Mouse (Mus musculus) intestine, embryonic 14.5 days (tissue): ENCODE measurements at regions not wholly inside any gene's neighbourhood (a gene's known extent, or its start where the extent isn't known, plus 50 kb on each side); places are given as distances from the start of the nearest gene placed in this dataset.

ENCODE experiments used
- ATAC-seq: fragments of 200-750 bp; cut with Nextera tagmentation; replicated peaks from 2 replicates; pipeline ENCODE4 v1.8.0; 2017; ENCODE audit warnings: low read depth, moderate number of reproducible peaks, moderate TSS enrichment, moderate library complexity; ENCODE audit not compliant: low FRiP score, low TSS enrichment
- DNase-seq: peaks from one replicate; pipeline ENCODE4 v3.0.0-alpha.2; 2018; ENCODE audit warnings: low spot score
- H3K27ac ChIP-seq: fragments of 300-500 bp; sonication (generic); 2 replicates; pipeline ENCODE4 v1.5.1; 2014; ENCODE audit warnings: low read depth, mild to moderate bottlenecking, control low read depth
- H3K27me3 ChIP-seq: fragments of 300-500 bp; sonication (generic); replicated peaks from 2 replicates; pipeline ENCODE4 v1.6.1; 2014; ENCODE audit warnings: low read length, control low read depth; ENCODE audit not compliant: control insufficient read depth, insufficient read depth
- H3K36me3 ChIP-seq: fragments of 300-500 bp; sonication (generic); 2 replicates; pipeline ENCODE4 v1.6.1; 2014; ENCODE audit warnings: low read length, control low read depth; ENCODE audit not compliant: control insufficient read depth, insufficient read depth
- H3K4me1 ChIP-seq: fragments of 300-500 bp; sonication (generic); replicated peaks from 2 replicates; pipeline ENCODE4 v1.6.1; 2014; ENCODE audit warnings: low read length, control low read depth, mixed read lengths; ENCODE audit not compliant: control insufficient read depth, insufficient read depth
- H3K4me2 ChIP-seq: fragments of 300-500 bp; sonication (generic); 2 replicates; pipeline ENCODE4 v1.6.1; 2014; ENCODE audit warnings: low read length
- H3K4me3 ChIP-seq: fragments of 300-500 bp; sonication (generic); 2 replicates; pipeline ENCODE4 v1.5.1; 2014; ENCODE audit warnings: low read depth, low read length, control low read depth, mixed read lengths
- H3K9ac ChIP-seq: fragments of 300-500 bp; sonication (generic); 2 replicates; pipeline ENCODE4 v1.6.1; 2014; ENCODE audit warnings: mild to moderate bottlenecking, low read length
- H3K9me3 ChIP-seq: fragments of 300-500 bp; sonication (generic); 2 replicates; pipeline ENCODE4 v1.6.1; 2016; ENCODE audit warnings: low read length, control low read depth; ENCODE audit not compliant: control insufficient read depth
- WGBS: fragments of 180-500 bp; shearing (Covaris S2); extraction: QIAGEN DNeasy Blood & Tissue Kit; methylation state at CpG from one replicate; pipeline ENCODE4 v1.1.7; 2014; 5-methylcytosine and 5-hydroxymethylcytosine counted together

GRCm38 (mm10) chr2:129883417-129883816, 83.1 kb downstream of the Stk35 start:
- Histone ChIP-seq H3K27me3 (no peaks in the 10 kb centered on the region), H3K9me3 (no peaks in the 10 kb centered on the region), H3K9ac (no peak overlapping the region), H3K36me3 (no peaks in the 10 kb centered on the region), H3K4me3 (no peak overlapping the region), H3K4me1 (no peaks in the 10 kb centered on the region), H3K27ac (no peak overlapping the region), H3K4me2 (no peak overlapping the region)
- ATAC-seq (no peak), DNase-seq (no peak)
- WGBS, result 51% methylated on average over 6 of the region's 6 CpGs

DNA sequence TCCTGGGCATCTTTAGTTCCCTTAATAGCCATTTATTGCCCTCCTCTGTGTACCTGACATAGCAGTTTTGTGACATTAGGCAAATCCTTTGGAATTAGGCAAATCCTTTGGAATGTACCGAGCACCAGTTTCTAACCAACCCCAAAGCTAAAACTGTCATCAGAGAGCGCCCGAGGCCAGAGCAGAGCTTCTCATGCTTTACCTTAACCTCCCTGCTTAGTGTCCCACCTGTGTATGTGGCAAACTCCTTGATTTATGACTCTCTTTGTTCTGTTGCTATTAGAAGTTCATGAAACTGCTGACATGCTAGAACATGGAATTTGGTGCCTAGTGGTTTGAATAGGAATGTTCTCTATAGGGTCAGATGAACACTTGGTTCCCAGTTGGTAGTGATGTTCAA, 84.0 kb downstream of the Stk35 start:
- WGBS, result 47% methylated on average over 3 of the region's 3 CpGs
- DNase-seq (no peak), ATAC-seq (no peak)
- H3K36me3 ChIP-seq, result no peaks in the 10 kb centered on the region
- H3K4me2 ChIP-seq, result no peak overlapping the region
- no peak overlapping the region for H3K27ac ChIP-seq
- no peaks in the 10 kb centered on the region for H3K9me3 ChIP-seq
- no peaks in the 10 kb centered on the region for H3K4me1 ChIP-seq
- H3K9ac ChIP-seq, result no peak overlapping the region
- no peak overlapping the region for H3K4me3 ChIP-seq
- H3K27me3 ChIP-seq, result no peaks in the 10 kb centered on the region

DNA sequence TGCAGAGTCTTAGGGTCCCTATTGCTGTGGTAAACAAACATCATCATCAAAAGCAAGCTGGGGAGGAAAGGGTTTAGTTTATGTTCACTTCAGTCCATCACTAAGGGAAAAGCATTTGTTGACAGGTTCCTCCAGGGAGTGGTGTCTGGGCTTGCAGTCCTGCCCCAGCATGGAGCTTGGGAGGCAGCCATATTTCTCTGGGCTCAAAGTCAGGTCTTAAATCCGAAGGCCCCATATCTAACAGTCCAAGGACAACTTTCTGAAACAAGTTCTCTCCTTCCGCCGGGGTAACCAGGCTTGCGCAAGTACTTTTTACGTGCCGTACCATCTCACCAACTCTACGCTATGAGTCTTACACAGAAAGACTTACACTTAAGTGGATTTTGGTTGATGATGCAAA, 85.2 kb downstream of the Stk35 start:
- ATAC-seq (no peak), DNase-seq (no peak)
- no peak overlapping the region for H3K4me3 ChIP-seq
- no peaks in the 10 kb centered on the region for H3K36me3 ChIP-seq
- H3K27ac ChIP-seq, result no peak overlapping the region
- H3K4me2 ChIP-seq, result no peak overlapping the region
- no peaks in the 10 kb centered on the region for H3K9me3 ChIP-seq
- WGBS, result 91% methylated on average over 7 of the region's 7 CpGs
- H3K27me3 ChIP-seq, result no peaks in the 10 kb centered on the region
- no peaks in the 10 kb centered on the region for H3K4me1 ChIP-seq
- no peak overlapping the region for H3K9ac ChIP-seq

DNA sequence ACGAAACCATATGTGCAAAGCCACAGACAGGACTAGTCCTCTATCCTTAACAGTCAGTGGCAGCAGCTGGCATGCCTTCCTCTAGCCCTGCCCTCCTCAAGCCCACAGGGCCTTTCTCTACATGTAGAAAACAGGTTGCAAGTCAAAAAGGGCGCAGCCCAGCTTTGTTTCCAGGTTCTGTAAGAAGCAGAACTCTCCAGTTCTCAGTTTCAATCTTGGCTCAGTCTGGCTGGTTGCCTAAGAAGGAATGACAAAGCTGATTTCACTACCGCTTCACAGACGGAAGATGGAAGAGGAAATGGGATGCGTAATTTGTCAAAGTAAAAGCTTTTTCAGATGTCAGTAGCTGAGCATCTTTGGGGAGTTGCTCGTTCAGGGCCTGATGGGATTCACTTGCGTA, 92.9 kb downstream of the Stk35 start:
- WGBS, result 64% methylated on average over 7 of the region's 7 CpGs
- no peaks in the 10 kb centered on the region for H3K27me3 ChIP-seq
- no peak overlapping the region for H3K4me2 ChIP-seq
- no peak overlapping the region for H3K27ac ChIP-seq
- H3K36me3 ChIP-seq, result no peaks in the 10 kb centered on the region
- no peak overlapping the region for H3K9ac ChIP-seq
- ATAC-seq (no peak), DNase-seq (no peak)
- no peaks in the 10 kb centered on the region for H3K9me3 ChIP-seq
- H3K4me3 ChIP-seq, result no peak overlapping the region
- no peaks in the 10 kb centered on the region for H3K4me1 ChIP-seq

- Histone ChIP-seq H3K4me1 (no peaks in the 10 kb centered on the region), H3K27ac (no peak overlapping the region), H3K36me3 (no peaks in the 10 kb centered on the region), H3K9me3 (no peaks in the 10 kb centered on the region), H3K9ac (no peak overlapping the region), H3K27me3 (no peaks in the 10 kb centered on the region), H3K4me3 (no peak overlapping the region), H3K4me2 (no peak overlapping the region)
- WGBS, result 85% methylated on average over 5 of the region's 5 CpGs
- ATAC-seq (no peak), DNase-seq (no peak)
Observed at GRCm38 (mm10) chr2:129893832-129894231, 93.5 kb downstream of the Stk35 start.

DNA sequence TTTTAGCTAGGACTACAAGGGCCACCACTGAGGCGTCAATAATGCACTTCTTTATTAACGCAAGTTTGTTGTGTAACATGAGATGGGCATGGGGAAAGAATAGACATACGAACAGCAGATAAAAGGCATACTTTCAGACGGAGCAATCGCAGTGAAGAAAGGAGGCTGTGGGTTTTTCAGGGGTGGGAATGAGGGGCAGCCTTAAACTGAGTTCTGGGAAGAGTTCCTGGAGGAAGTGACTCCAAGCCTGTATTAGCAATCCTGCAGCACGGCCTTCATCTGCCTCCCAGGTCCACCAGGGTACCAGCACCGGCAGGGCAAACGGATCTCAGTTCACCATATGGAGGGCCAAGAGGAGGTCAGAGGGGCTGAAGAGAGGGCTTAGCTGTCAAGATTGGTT, 94.6 kb downstream of the Stk35 start:
- no peak overlapping the region for H3K27ac ChIP-seq
- H3K27me3 ChIP-seq, result no peaks in the 10 kb centered on the region
- H3K4me3 ChIP-seq, result no peak overlapping the region
- no peaks in the 10 kb centered on the region for H3K9me3 ChIP-seq
- DNase-seq (no peak), ATAC-seq (no peak)
- no peaks in the 10 kb centered on the region for H3K4me1 ChIP-seq
- H3K36me3 ChIP-seq, result no peaks in the 10 kb centered on the region
- no peak overlapping the region for H3K4me2 ChIP-seq
- no peak overlapping the region for H3K9ac ChIP-seq
- WGBS, result 85% methylated on average over 8 of the region's 8 CpGs

DNA sequence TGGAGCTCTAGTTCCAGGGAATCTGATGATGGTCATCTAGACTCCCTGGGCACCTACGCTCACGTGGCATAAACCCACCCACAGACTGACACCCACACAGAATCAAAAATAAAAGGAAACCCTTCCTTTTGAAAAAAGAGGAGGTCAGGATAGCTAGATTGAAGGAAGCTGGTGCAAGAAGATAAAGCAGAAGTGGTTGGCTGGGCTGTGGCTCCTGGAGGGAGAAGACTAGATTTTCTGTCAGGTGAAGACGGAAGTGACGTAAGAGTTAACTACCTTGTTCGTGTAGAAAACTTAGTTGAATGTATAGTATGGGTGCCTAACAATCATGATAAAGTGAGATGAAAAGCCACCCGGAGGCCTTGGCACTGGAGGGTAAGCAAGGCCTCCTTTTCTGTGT, 95.1 kb downstream of the Stk35 start:
- ATAC-seq, result no peak
- WGBS, result 90% methylated on average over 6 of the region's 6 CpGs

DNA sequence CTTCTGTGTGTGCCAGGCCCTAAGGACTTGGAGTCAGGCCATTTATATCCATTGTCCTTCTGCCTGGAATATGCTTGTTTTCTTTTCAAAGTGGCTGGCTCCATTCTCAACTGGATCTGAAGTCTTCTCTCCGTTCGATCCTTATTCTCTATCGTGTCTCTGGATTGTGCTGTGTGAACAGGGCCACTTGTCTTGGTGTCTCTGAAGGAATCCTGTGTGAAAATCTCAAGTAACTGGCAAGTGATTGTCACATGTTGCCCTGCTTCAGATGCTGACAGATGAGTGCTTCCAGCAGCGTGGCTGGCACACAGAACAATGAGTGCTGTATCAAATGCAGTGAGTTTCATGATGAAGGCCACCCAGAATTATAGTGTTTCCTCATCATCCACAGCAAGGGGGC, 96.4 kb downstream of the Stk35 start:
- no peaks in the 10 kb centered on the region for H3K4me1 ChIP-seq
- no peak for ATAC-seq
- no peak overlapping the region for H3K4me2 ChIP-seq
- no peaks in the 10 kb centered on the region for H3K27me3 ChIP-seq
- no peaks in the 10 kb centered on the region for H3K9me3 ChIP-seq
- no peak overlapping the region for H3K27ac ChIP-seq
- H3K9ac ChIP-seq, result no peak overlapping the region
- no peaks in the 10 kb centered on the region for H3K36me3 ChIP-seq
- WGBS, result 88% methylated on average over 4 of the region's 4 CpGs
- H3K4me3 ChIP-seq, result no peak overlapping the region
- no peak for DNase-seq

More for the DNA sequence above, 95.1 kb downstream of the Stk35 start:
- no peaks in the 10 kb centered on the region for H3K4me1 ChIP-seq
- no peak for DNase-seq
- no peak overlapping the region for H3K9ac ChIP-seq
- no peak overlapping the region for H3K4me2 ChIP-seq
- H3K27ac ChIP-seq, result no peak overlapping the region
- no peak overlapping the region for H3K4me3 ChIP-seq
- H3K27me3 ChIP-seq, result no peaks in the 10 kb centered on the region
- no peaks in the 10 kb centered on the region for H3K9me3 ChIP-seq
- no peaks in the 10 kb centered on the region for H3K36me3 ChIP-seq

- DNase-seq (no peak), ATAC-seq (no peak)
- Histone ChIP-seq H3K4me2 (no peak overlapping the region), H3K9me3 (no peaks in the 10 kb centered on the region), H3K4me3 (no peak overlapping the region), H3K36me3 (no peaks in the 10 kb centered on the region), H3K27me3 (no peaks in the 10 kb centered on the region), H3K4me1 (no peaks in the 10 kb centered on the region), H3K9ac (no peak overlapping the region), H3K27ac (no peak overlapping the region)
- WGBS, result 52% methylated on average over 4 of the region's 4 CpGs
Observed at GRCm38 (mm10) chr2:129903383-129904135, 103.2 kb downstream of the Stk35 start.
